Mouse (Mus musculus) E14TG2a.4 (cell line): ENCODE data around the gene Eri3.

Experiments used
- H3K27me3 ChIP-seq: 2 replicates; pipeline ENCODE4 v1.6.1; 2014; ENCODE audit warnings: low read length, control low read depth; ENCODE audit not compliant: insufficient read depth
- H3K36me3 ChIP-seq: 2 replicates; pipeline ENCODE4 v1.6.1; 2014; ENCODE audit warnings: low read length, control low read depth; ENCODE audit not compliant: insufficient read depth
- H3K4me1 ChIP-seq: replicated peaks from 2 replicates; pipeline ENCODE4 v1.6.1; 2014; ENCODE audit warnings: low read depth, low read length, control low read depth
- H3K4me3 ChIP-seq: replicated peaks from 2 replicates; pipeline ENCODE4 v1.5.1; 2014; ENCODE audit warnings: mild to moderate bottlenecking, low read length
- H3K9me3 ChIP-seq: 2 replicates; pipeline ENCODE4 v1.6.1; 2014; ENCODE audit warnings: low read length, control low read depth
- CTCF ChIP-seq: conservative IDR thresholded peaks from 2 replicates; pipeline ENCODE4 v1.5.1; 2014; ENCODE audit warnings: low read length
- NANOG ChIP-seq: IDR thresholded peaks from 2 replicates; pipeline ENCODE4 v1.6.1; 2014; ENCODE audit warnings: borderline replicate concordance, low read length, mixed read lengths
- POU5F1 ChIP-seq: IDR thresholded peaks from 2 replicates; pipeline ENCODE4 v1.6.1; 2014; ENCODE audit warnings: low read length, borderline replicate concordance

Eri3 gene

DNA sequence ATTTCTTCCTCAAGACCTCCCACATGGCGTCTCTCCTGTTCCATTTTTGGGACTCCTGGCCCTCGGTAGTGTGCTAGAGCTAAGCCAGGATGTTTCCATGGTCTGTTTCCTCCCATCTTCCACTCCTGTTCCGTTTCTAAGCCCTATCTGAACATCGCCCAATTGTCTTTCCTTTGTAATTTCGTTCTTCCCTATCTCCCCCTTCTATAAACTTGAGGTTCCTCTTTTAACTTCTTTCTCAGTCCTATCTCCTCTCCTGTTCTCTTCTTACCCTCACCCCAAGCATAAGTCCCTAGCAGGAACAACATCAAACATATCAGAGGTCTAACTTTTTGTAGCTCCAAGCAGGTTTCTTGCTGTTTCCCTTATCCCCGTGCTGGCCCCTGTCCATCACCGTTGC, 13.2 kb upstream of the Eri3 start:
- no peaks in the 10 kb centered on the region for H3K9me3 ChIP-seq
- H3K27me3 ChIP-seq: peaks cover 61% of the 10 kb centered on the region
- no peak overlapping the region for H3K4me3 ChIP-seq
- no peaks in the 10 kb centered on the region for H3K36me3 ChIP-seq
- TF ChIP-seq NANOG (no peak), CTCF (no peak), POU5F1 (no peak)
- no peaks in the 10 kb centered on the region for H3K4me1 ChIP-seq

DNA sequence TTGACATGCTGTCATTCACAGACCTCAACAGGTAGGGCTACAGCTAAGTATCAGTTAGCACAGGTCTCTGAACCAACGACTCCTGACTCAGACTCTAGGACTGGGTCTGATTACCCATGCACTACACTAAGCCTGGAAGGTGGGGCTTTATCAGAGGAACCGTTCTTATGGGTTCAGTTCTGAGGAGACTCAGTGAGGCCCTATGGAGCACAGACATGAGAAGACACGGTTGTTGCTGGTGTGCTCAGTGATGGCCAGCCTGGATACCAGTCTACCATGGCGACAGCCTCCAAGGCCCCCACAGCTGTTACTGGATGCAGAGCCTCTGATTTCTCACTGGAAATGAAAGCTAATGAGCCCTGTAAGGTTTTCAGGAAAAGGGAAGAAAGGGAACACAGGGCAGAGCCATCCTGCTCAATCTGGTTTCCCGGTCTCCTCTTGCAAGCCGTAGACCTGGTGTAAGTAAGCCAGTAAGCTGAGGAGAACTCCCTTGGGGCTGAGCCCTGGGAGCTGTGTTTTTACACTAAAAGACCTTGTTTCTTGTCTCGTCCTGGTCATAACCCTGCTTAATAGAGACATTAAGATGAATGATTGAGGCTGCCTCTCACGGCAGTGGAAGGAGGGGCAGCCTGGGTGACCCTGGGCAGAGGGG, 10.7 kb upstream of the Eri3 start:
- H3K4me1 ChIP-seq: no peaks in the 10 kb centered on the region
- H3K27me3 ChIP-seq: peaks cover 67% of the 10 kb centered on the region
- no peak overlapping the region for H3K4me3 ChIP-seq
- no peaks in the 10 kb centered on the region for H3K9me3 ChIP-seq
- TF ChIP-seq CTCF: no peak
- no peak for TF ChIP-seq NANOG
- TF ChIP-seq POU5F1: no peak
- H3K36me3 ChIP-seq: no peaks in the 10 kb centered on the region

DNA sequence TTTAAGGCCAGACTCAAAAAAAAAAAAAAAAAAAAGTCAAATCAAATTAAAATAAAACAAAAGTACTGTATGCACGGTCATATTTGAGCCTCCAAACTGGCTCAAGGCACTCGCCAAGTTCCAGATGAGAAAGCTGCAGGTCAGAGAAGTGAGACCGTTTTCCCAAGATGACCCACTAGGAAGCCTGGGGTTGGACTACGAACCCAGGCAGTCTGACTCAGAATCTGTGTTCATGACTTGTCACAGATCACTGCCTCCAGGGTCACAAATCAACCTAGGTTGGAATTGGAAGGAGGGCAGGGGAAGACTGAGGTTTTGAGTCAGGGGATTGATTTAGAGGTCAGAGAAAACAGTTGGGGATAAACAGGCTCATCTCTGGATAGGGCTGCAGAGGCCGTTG, 9.6 kb upstream of the Eri3 start:
- Histone ChIP-seq H3K4me3 (no peak overlapping the region), H3K36me3 (no peaks in the 10 kb centered on the region), H3K4me1 (no peaks in the 10 kb centered on the region), H3K27me3 (peaks cover 63% of the 10 kb centered on the region), H3K9me3 (no peaks in the 10 kb centered on the region)
- TF ChIP-seq POU5F1 (no peak), CTCF (no peak), NANOG (no peak)

DNA sequence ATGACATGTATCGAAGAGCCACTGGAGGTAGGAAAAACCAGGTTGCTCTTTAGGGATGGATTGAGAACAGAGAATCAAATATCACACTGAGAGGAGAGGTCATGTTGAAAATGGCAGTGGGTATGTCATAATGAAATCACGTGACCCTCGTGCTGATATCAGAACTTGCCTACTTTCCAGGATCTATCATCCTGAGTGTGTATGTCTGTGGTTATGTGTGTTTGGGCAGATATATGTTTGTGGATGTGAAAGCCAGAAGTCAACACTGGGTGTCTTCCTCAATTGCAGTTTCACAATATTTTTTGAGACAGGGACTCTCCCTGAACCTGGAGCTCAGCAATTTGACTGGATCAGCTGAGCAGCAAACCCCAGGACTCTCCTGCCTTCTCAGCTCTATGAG, 4.7 kb upstream of the Eri3 start:
- H3K27me3 ChIP-seq: peaks cover 44% of the 10 kb centered on the region
- H3K4me3 ChIP-seq: no peak overlapping the region
- H3K4me1 ChIP-seq: peaks cover 6% of the 10 kb centered on the region
- H3K9me3 ChIP-seq: no peaks in the 10 kb centered on the region
- no peaks in the 10 kb centered on the region for H3K36me3 ChIP-seq
- TF ChIP-seq CTCF (no peak), NANOG (no peak), POU5F1 (no peak)

DNA sequence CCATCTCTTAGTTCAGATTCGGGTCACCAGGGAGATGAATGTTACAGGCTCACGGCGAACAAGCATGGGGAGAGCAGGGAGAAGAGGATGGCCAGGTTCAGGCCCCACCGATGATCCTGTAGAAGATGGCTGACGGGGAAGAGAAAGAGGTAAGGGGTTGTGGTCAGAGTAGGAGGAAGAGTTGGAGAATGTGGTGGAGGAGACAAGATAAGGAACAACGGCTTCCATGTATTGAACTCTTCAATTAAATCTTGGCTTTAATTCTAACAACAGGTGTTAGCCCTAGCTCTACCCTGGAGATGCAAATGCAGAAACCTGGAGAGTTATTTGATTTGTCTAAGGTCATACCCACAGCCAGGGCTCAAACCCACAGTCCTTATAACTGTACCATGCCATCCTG, 3.5 kb upstream of the Eri3 start:
- Histone ChIP-seq H3K27me3 (peaks cover 42% of the 10 kb centered on the region), H3K4me1 (peaks cover 17% of the 10 kb centered on the region), H3K4me3 (no peak overlapping the region), H3K36me3 (no peaks in the 10 kb centered on the region), H3K9me3 (no peaks in the 10 kb centered on the region)
- TF ChIP-seq NANOG (no peak), POU5F1 (no peak), CTCF (no peak)

DNA sequence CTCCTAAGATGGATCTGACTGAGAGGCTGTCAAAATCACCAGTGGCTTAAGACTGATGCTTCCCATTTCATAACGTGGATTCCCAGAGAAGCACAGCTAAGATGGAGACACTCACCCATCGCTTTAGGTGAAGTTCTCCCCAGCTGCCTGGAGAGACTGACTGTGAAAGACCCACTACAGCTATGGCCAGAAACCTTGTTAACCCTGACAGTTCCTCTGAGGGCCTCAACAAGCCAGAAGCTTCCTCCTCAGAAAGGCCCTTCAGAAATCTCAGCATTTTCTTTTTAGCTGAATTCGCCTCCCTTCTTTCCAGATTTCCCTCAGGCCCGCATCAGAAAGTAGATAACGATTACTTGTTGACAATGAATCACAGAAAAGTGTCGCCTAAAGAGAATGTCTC, 589 bp upstream of the Eri3 start:
- no peak overlapping the region for H3K4me3 ChIP-seq
- H3K9me3 ChIP-seq: no peaks in the 10 kb centered on the region
- TF ChIP-seq CTCF (no peak), NANOG (no peak), POU5F1 (no peak)
- H3K4me1 ChIP-seq: peaks cover 19% of the 10 kb centered on the region
- H3K27me3 ChIP-seq: peaks cover 21% of the 10 kb centered on the region; the same call in 1 of the 2 replicates
- peaks cover 13% of the 10 kb centered on the region; the same call in 1 of the 2 replicates for H3K36me3 ChIP-seq

DNA sequence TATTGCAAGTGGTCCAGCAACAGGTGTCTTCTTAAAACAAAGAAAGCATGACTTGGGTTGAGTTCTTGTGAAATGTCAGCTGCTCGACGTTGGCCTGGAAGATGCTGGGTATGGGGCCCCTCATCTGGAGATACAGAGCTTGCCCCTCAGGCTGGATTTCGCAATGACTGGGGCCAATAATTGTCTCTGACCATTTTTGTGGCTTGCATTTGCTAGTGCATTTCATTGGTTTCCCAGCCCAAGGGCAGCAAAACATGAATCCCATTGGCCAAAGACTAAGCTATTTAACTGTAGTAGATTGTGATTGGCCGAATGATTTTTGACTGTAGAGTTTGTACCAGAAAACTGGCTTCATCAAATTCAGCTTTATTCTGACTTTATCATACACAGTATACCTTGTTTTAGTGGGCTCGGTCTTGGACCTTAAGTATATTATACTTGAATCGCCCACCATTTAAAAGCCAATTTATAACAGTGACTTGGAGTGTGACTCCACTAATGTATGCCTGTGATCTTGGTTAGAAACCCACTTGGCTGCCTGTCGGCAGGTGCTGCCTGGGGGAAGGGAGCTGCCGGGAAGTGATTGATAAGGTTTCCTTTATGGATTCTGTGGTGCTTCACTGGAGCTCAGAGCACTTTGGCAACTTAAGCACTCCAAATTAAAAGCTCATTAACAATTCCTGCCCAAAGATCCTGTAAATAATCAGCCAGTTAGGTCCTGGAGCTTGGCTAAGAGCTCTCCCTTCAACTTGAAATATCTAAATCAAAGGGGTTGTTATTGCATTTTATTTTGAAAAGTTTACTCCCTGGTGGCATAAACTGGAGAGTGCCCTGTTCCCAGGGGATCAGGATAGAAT, 1.2 kb downstream of the Eri3 start:
- Histone ChIP-seq H3K36me3 (peaks cover 13% of the 10 kb centered on the region; the same call in 1 of the 2 replicates), H3K4me3 (peak overlapping the region; percentile 94), H3K27me3 (peaks cover 12% of the 10 kb centered on the region; the same call in 1 of the 2 replicates), H3K9me3 (no peaks in the 10 kb centered on the region), H3K4me1 (peaks cover 27% of the 10 kb centered on the region)
- TF ChIP-seq NANOG: no peak
- no peak for TF ChIP-seq CTCF
- TF ChIP-seq POU5F1: no peak

DNA sequence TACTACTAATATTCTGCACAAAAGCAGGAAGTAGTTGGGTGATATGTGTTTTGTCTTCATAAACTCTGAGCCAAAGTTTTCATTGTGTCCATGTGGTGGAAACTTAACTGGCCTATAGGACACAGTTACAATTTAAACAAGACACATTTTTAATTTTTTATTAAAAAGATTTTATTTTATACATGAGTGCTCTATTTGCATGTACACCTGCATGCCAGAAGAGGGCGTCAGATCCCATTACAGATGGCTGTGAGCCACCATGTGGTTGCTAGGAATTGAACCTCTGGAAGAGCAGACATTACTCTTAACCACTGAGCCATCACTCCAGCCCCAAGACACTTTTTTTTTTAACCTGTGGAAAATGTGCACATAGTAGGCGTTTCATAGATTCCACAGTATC, 5.3 kb downstream of the Eri3 start:
- Histone ChIP-seq H3K27me3 (no peaks in the 10 kb centered on the region), H3K36me3 (peaks cover 37% of the 10 kb centered on the region), H3K9me3 (no peaks in the 10 kb centered on the region), H3K4me3 (no peak overlapping the region), H3K4me1 (peaks cover 24% of the 10 kb centered on the region)
- TF ChIP-seq POU5F1 (no peak), NANOG (no peak), CTCF (peak; percentile 50)
